ENCODE assay signal across 8 mouse cellular contexts in the genomic region with DNA sequence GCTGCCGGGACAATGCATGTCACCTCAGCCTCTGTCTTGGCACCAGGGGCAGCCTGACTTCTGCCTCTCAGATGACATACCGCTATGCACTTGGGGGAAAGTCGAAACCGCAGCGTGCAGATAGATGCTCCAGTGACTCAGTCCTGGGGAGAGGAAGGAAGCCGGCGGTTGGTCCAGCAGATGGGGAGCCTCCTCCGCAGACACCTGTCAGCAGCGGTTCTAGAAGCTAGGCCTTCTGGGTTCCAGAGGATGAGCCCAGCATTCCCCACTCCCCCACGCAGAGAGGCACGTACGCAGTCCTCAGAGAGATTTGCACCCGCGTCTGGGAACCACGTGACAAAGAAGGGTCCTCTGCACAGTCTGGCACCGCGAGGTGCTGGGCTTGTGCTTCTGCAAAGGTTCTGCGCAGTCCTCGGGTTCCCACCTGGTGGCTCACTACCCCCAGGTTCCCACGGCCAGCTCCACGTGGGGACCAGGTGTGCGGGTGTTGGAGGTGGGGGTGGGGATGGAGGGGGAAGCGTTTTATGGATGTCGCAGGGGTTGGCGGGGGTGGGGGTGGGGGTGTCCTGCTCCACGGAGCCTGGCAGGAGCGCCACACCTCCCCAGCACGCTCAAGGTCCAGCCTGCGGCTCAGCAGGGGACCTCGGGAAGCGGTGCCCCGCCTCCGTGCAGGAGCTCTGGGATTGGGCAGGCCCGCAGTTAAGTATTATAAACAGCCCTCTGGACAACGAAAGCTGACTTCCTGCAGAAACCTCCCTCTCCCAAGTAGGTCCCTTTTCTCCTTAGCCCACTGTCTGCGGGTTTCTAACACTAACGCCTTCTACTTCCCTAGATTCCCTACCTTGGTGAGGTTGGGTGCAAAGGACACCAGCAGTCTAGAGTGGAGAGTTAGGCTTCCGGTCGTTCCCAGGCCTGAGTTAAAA. TPM values are rescaled to one million over a fixed set of nuclear protein-coding genes. Genes with fewer than 3 reads are reported as not detected.
A peak's percentile ranks its signal among the peaks of the same experiment; 100 is the strongest.
DNase-seq lines count a peak whose midpoint lies in the region; ATAC-seq and TF ChIP-seq lines count a peak whose summit lies in the region.

No protein-coding gene starts in this region.

- TF ChIP-seq EP300 in ES-Bruce4 (IDR thresholded peaks at IDR 0.05; ENCODE audit: insufficient read depth, low read depth, low read length), result no peak

- peak overlapping the region; percentile 56 for H3K4me3 ChIP-seq in ES-Bruce4 (ENCODE audit: low read depth, low read length)
- H3K4me3 ChIP-seq in forebrain, embryonic 12.5 days (replicated peaks), result peak overlapping the region; percentile 44
- peak overlapping the region; percentile 33 for H3K4me3 ChIP-seq in hindbrain, embryonic 11.5 days (ENCODE audit: low read depth, low read length)
- H3K4me3 ChIP-seq in lung, adult 2 months (replicated peaks; ENCODE audit: extremely low read depth, low read depth, low read length), result peak overlapping the region; percentile 44
- peak overlapping the region; percentile 47 for H3K4me3 ChIP-seq in neural tube, embryonic 15.5 days (replicated peaks)

- 2% methylated on average over 39 of the region's 39 CpGs for WGBS in forebrain, embryonic 12.5 days
- WGBS in hindbrain, embryonic 11.5 days, result 2% methylated on average over 39 of the region's 39 CpGs
- 2% methylated on average over 38 of the region's 39 CpGs for WGBS in lung, adult 2 months
- 2% methylated on average over 39 of the region's 39 CpGs for WGBS in neural tube, embryonic 15.5 days

- peak; percentile 37 for DNase-seq in brain, embryonic 14.5 days (ENCODE audit: low read depth)
- DNase-seq in hindbrain, embryonic 11.5 days (ENCODE audit: low spot score), result peak; percentile 44
- DNase-seq in layer of hippocampus, adult 8-10 months (ENCODE audit: low spot score in 2 of 2), result peak; percentile 85 to 86
- peak; percentile 61 for DNase-seq in lung, adult 2 months
- DNase-seq in thymus, postnatal 0 days (ENCODE audit: low spot score), result peak; percentile 95

- peaks cover 3% of the 10 kb centered on the region for H3K4me1 ChIP-seq in ES-Bruce4 (ENCODE audit: control insufficient read depth, insufficient read depth, low read length)
- H3K4me1 ChIP-seq in forebrain, embryonic 12.5 days, result peaks cover 15% of the 10 kb centered on the region
- peaks cover 3% of the 10 kb centered on the region for H3K4me1 ChIP-seq in hindbrain, embryonic 11.5 days (replicated peaks; ENCODE audit: control insufficient read depth, insufficient read depth, low read length)
- peaks cover 8% of the 10 kb centered on the region for H3K4me1 ChIP-seq in lung, adult 2 months (ENCODE audit: control insufficient read depth, insufficient read depth, low read length)
- peaks cover 16% of the 10 kb centered on the region for H3K4me1 ChIP-seq in neural tube, embryonic 15.5 days

- no peaks in the 10 kb centered on the region for H3K27me3 ChIP-seq in ES-Bruce4 (ENCODE audit: control insufficient read depth, insufficient read depth, low read length, poor library complexity, severe bottlenecking)
- H3K27me3 ChIP-seq in forebrain, embryonic 12.5 days, result peaks cover 11% of the 10 kb centered on the region
- H3K27me3 ChIP-seq in hindbrain, embryonic 11.5 days (ENCODE audit: control insufficient read depth, insufficient read depth, low read length), result no peaks in the 10 kb centered on the region
- H3K27me3 ChIP-seq in neural tube, embryonic 15.5 days (replicated peaks), result no peaks in the 10 kb centered on the region

- TF ChIP-seq POLR2A in ES-Bruce4 (IDR thresholded peaks at IDR 0.05; ENCODE audit: insufficient read depth, low read length), result no peak
- TF ChIP-seq POLR2A in brain, embryonic 14.5 days (IDR thresholded peaks at IDR 0.05; ENCODE audit: borderline replicate concordance, extremely low read depth, insufficient read depth, insufficient read length, poor library complexity, severe bottlenecking), result no peak
- TF ChIP-seq POLR2A in lung, adult 2 months (IDR thresholded peaks at IDR 0.05; ENCODE audit: borderline replicate concordance, extremely low read depth, low read depth, low read length), result 0 out of 2 replicates have a peak, but pooled peaks have one; percentile 13

- no peak overlapping the region for H3K27ac ChIP-seq in ES-Bruce4 (ENCODE audit: insufficient read depth, low read length)
- no peak overlapping the region for H3K27ac ChIP-seq in forebrain, embryonic 12.5 days
- no peak overlapping the region; the same call in 1 of the 2 replicates for H3K27ac ChIP-seq in hindbrain, embryonic 11.5 days (ENCODE audit: low read depth, low read length)
- 0 out of 2 replicates have a peak overlapping the region, but pooled peaks have one; percentile 23 for H3K27ac ChIP-seq in neural tube, embryonic 15.5 days (replicated peaks)

- peak; percentile 51; the same call in 1 of the 2 replicates for ATAC-seq in forebrain, embryonic 12.5 days (ENCODE audit: low FRiP score)
- peak; percentile 80 for ATAC-seq in hindbrain, embryonic 11.5 days (ENCODE audit: low FRiP score)
- ATAC-seq in neural tube, embryonic 15.5 days (ENCODE audit: low FRiP score), result peak; percentile 77

- TF ChIP-seq CTCF in ES-Bruce4 (IDR thresholded peaks at IDR 0.05; ENCODE audit: low read depth, low read length), result no peak
- TF ChIP-seq CTCF in brain, embryonic 14.5 days (IDR thresholded peaks at IDR 0.05; ENCODE audit: borderline replicate concordance, extremely low read depth, insufficient read depth, insufficient read length), result no peak
- no peak for TF ChIP-seq CTCF in lung, adult 2 months (IDR thresholded peaks at IDR 0.05; ENCODE audit: insufficient read depth, low read length)

- no peaks in the 10 kb centered on the region for H3K9me3 ChIP-seq in ES-Bruce4 (replicated peaks; ENCODE audit: control insufficient read depth, insufficient read depth, low read length, poor library complexity, severe bottlenecking)
- no peaks in the 10 kb centered on the region for H3K9me3 ChIP-seq in forebrain, embryonic 12.5 days
- H3K9me3 ChIP-seq in hindbrain, embryonic 11.5 days (ENCODE audit: control insufficient read depth, low read length), result no peaks in the 10 kb centered on the region
- H3K9me3 ChIP-seq in neural tube, embryonic 15.5 days (replicated peaks), result no peaks in the 10 kb centered on the region

- no peaks in the 10 kb centered on the region for H3K36me3 ChIP-seq in ES-Bruce4 (ENCODE audit: control insufficient read depth, insufficient read depth, low read length, poor library complexity, severe bottlenecking)
- no peaks in the 10 kb centered on the region for H3K36me3 ChIP-seq in forebrain, embryonic 12.5 days (replicated peaks)
- H3K36me3 ChIP-seq in hindbrain, embryonic 11.5 days (ENCODE audit: control insufficient read depth, insufficient read depth, low read length), result no peaks in the 10 kb centered on the region
- no peaks in the 10 kb centered on the region for H3K36me3 ChIP-seq in neural tube, embryonic 15.5 days

- H3K9ac ChIP-seq in ES-Bruce4 (ENCODE audit: low read depth, poor library complexity, severe bottlenecking), result peak overlapping the region; percentile 12; the same call in 1 of the 2 replicates
- H3K9ac ChIP-seq in forebrain, embryonic 12.5 days, result peak overlapping the region; percentile 42
- peak overlapping the region; percentile 24 for H3K9ac ChIP-seq in hindbrain, embryonic 11.5 days (ENCODE audit: low read depth, low read length)
- peak overlapping the region; percentile 41 for H3K9ac ChIP-seq in neural tube, embryonic 15.5 days (replicated peaks)

- H3K4me2 ChIP-seq in forebrain, embryonic 12.5 days, result peak overlapping the region; percentile 86
- H3K4me2 ChIP-seq in hindbrain, embryonic 11.5 days (replicated peaks; ENCODE audit: low read depth, low read length), result peak overlapping the region; percentile 76
- peak overlapping the region; percentile 89 for H3K4me2 ChIP-seq in neural tube, embryonic 15.5 days

RNA-seq across cellular contexts. Expression of gene Katnal1, which starts 30.2 kb away (rescaled TPM):
- 10.3 and 10.5 TPM in 2 replicates for polyA plus RNA-seq in ES-Bruce4 (2011; ENCODE audit: insufficient read depth, insufficient read length, low read depth, missing spikeins)
- polyA plus RNA-seq in brain, embryonic 14.5 days (2012; rRNA removed), result 21.4 and 27.0 TPM in 2 replicates
- 37.7 and 42.2 TPM in 2 replicates for polyA plus RNA-seq in forebrain, embryonic 12.5 days (2016; fragmentation: Nextera tagmentation; extraction: Ambion mirVana)
- 32.1 and 37.0 TPM in 2 replicates for polyA plus RNA-seq in hindbrain, embryonic 11.5 days (2014; fragmentation: Nextera tagmentation; extraction: Ambion mirVana)
- 10 to 100 TPM; 55.4 to 73.6 (median 64.1) TPM for total RNA-seq in layer of hippocampus, adult 8-10 months (2022)
- polyA plus RNA-seq in lung, adult 2 months (2012; rRNA removed), result 5.1 TPM in 2 replicates
- 33.0 and 35.1 TPM in 2 replicates for polyA plus RNA-seq in neural tube, embryonic 15.5 days (2015; fragmentation: Nextera tagmentation; extraction: Ambion mirVana)
- 6.7 and 6.8 TPM in 2 replicates for polyA plus RNA-seq in thymus, postnatal 0 days (2015; fragmentation: Nextera tagmentation; extraction: Ambion mirVana)

RNA-seq across cellular contexts. Expression of gene Gm42791, which starts 35.6 kb away (rescaled TPM):
- polyA plus RNA-seq in ES-Bruce4 (2011; ENCODE audit: insufficient read depth, insufficient read length, low read depth, missing spikeins), result 1.9 and 4.8 TPM in 2 replicates
- not detected in 2 replicates for polyA plus RNA-seq in brain, embryonic 14.5 days (2012; rRNA removed)
- polyA plus RNA-seq in forebrain, embryonic 12.5 days (2016; fragmentation: Nextera tagmentation; extraction: Ambion mirVana), result 4.3 and 4.9 TPM in 2 replicates
- not detected in 2 replicates for polyA plus RNA-seq in hindbrain, embryonic 11.5 days (2014; fragmentation: Nextera tagmentation; extraction: Ambion mirVana)
- total RNA-seq in layer of hippocampus, adult 8-10 months (2022), result 10 to 100 TPM; 20.4 to 38.3 (median 34.6) TPM
- polyA plus RNA-seq in lung, adult 2 months (2012; rRNA removed), result not detected in 2 replicates
- 3.4 and 5.4 TPM in 2 replicates for polyA plus RNA-seq in neural tube, embryonic 15.5 days (2015; fragmentation: Nextera tagmentation; extraction: Ambion mirVana)
- polyA plus RNA-seq in thymus, postnatal 0 days (2015; fragmentation: Nextera tagmentation; extraction: Ambion mirVana), result 0.79 TPM in 1 of 2 replicates, not detected in the other

Comparison
In these comparisons a context has a peak if more than half of its experiments do, and no peak if none do; other contexts are left out.
1. DNase-seq: peak in every context shown above with its lines; median percentile 95 in thymus, postnatal 0 days; 86 in layer of hippocampus, adult 8-10 months; 61 in lung, adult 2 months; 44 in hindbrain, embryonic 11.5 days; 37 in brain, embryonic 14.5 days.